Mouse (Mus musculus) liver, postnatal 0 days (tissue): ENCODE data around the gene Lpcat3.

Source experiments
- CTCF ChIP-seq: sonication (generic); IDR thresholded peaks from 2 replicates; pipeline ENCODE4 v1.5.1; 2016; ENCODE audit warnings: antibody characterized with exemption, low read depth
- EP300 ChIP-seq: IDR thresholded peaks from 2 replicates; pipeline ENCODE4 v1.6.1; 2016; ENCODE audit warnings: antibody characterized with exemption, low read depth, mild to moderate bottlenecking

DNA sequence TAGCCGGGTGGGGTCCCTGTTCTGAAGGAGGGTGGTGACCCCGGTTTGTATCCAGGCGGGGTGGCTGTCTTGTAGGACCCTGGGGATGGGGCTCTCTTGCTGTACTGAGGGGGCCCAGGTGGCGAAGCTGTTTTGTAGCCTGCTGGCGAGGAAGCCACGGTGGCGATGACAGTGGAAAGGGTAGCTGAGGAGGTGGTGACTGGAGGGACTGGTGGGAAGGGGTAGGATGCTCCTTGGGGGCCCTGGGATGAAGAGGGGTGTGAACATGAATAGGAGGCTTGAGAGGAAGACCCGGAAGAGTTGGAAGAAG is 83.4 kb downstream of the Lpcat3 start:
- TF ChIP-seq CTCF, result no peak
- no peak for TF ChIP-seq EP300
